Mouse (Mus musculus) G1E (cell line): ENCODE data around the gene Kat6b.

Experiments
- CTCF ChIP-seq: IDR thresholded peaks from 2 replicates; pipeline ENCODE4 v1.5.1; 2012; ENCODE audit warnings: low read depth, low read length, inconsistent platforms, mixed read lengths
- GATA1 ChIP-seq: IDR thresholded peaks from 2 replicates; pipeline ENCODE4 v1.6.1; 2012; ENCODE audit warnings: borderline replicate concordance, low read length, inconsistent platforms, mixed read lengths
- GATA2 ChIP-seq: IDR thresholded peaks from 2 replicates; pipeline ENCODE4 v1.6.1; 2012; ENCODE audit warnings: low read depth, low read length, inconsistent platforms, borderline replicate concordance

DNA sequence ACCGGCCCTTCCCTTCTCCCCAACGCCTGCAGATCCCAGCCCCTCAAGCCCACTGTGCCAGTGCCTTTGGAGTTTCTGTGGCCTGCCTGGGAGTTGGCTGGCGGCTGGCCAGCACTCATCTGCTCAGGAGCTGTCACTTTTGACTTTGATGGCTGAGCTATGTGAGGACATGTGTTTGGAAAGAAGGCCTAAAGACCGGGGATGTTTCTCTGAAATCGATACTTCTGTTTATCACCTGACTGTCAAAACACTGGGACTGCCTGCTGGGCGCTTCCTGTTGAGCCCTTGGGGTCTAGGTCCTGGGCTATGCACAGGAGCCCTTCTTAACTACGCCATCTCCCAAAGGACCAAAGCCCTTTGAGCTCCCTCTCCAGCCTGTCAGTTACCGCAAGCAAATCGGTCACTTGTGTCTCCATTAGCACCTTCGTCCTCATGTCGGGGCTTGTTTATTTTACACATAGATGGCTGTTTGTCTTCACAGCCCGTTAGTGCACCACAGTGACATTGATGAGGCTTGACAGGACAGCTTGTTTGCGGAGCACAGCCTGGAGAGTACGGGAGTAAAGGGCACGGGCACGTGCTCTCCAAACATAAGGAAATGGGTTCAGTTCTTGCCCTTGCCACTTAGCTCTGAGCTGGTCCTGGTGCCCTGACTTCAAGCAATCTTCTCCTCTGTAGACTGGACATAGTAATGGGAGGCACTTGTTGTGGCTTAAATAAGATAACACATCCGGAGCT, 238.6 kb downstream of the Kat6b start:
- no peak for TF ChIP-seq CTCF
- no peak for TF ChIP-seq GATA1
- no peak for TF ChIP-seq GATA2
